Mouse (Mus musculus) layer of hippocampus, adult 2 months (tissue): Measurements from ENCODE around the gene Tyk2. TPM values are rescaled to one million over a fixed set of nuclear protein-coding genes. Genes with fewer than 3 reads are reported as not detected.

Experiments
- DNase-seq, 2 experiments: peaks; one replicate each; pipeline ENCODE4 v3.0.0; 2022; ENCODE audit warnings: low spot score in 2 of 2
- H3K27ac ChIP-seq: fragments of 200-600 bp; 2 replicates; pipeline ENCODE4 v1.8.1; 2022
- H3K4me3 ChIP-seq: fragments of 200-600 bp; 2 replicates; pipeline ENCODE4 v1.8.1; 2022; ENCODE audit warnings: mild to moderate bottlenecking
- CTCF ChIP-seq: fragments of 200-600 bp; conservative IDR thresholded peaks from 2 replicates; pipeline ENCODE4 v1.8.1; 2022; ENCODE audit warnings: antibody characterized with exemption, mild to moderate bottlenecking, moderate library complexity
- long read RNA-seq, 2 experiments: library from polyadenylated mRNA; stranded (forward); transcript quantifications; one replicate each; pipeline ENCODE4 v2.0.0; 2021; ENCODE audit warnings: borderline mapping rate in 2 of 2
- total RNA-seq, 2 experiments: library from RNA; stranded (reverse); gene quantifications; 2 replicates each; pipeline ENCODE4 v1.2.3; 2021

The Tyk2 gene
- total RNA-seq = 10 to 100 TPM; 16.8 to 21.5 TPM
- long read RNA-seq, experiment 1, full-length matches to known transcripts = 2 of 6 reads
- long read RNA-seq, experiment 1, partial matches to known transcripts = 0 of 6 reads
- long read RNA-seq, experiment 1, other reads (novel, unspliced or antisense) = 4 of 6 reads
- long read RNA-seq, experiment 2, full-length matches to known transcripts = 5 of 26 reads
- long read RNA-seq, experiment 2, partial matches to known transcripts = 6 of 26 reads
- long read RNA-seq, experiment 2, other reads (novel, unspliced or antisense) = 15 of 26 reads

GRCm38 (mm10) chr9:21131059-21131956, at the start of gene Tyk2:
Tyk2 (minus strand) TSS chr9:21131243.
- Histone ChIP-seq H3K4me3 (peak within 1 kb of the TSS; percentile 76), H3K27ac (peak within 1 kb of the TSS; percentile 82)
- peak; percentile 87 to 97 for DNase-seq
- no peak for TF ChIP-seq CTCF

- Histone ChIP-seq H3K4me3 (no peak overlapping the region), H3K27ac (no peak overlapping the region)
- DNase-seq = no peak
- no peak for TF ChIP-seq CTCF
Observed at GRCm38 (mm10) chr9:21180841-21181240, 49.8 kb upstream of the Tyk2 start.

DNA sequence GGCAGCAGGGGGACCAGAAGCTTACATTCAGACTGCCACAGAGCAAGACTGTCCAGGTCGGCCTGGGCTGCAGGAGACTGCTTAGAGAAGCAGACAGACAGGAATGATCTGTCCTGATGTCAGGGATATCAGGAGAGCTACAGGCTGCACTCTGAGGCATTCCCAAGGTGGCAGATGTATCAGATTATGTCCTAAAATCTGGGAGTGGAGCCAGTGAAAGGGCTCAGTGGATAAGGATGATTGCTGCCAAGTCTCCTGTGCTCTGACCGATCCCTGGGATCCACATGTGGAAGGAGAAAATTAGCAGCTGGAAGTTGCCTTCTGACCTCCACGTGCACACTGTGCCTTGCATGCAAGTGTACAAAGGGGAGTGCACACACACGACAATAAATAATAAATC, 49.4 kb upstream of the Tyk2 start:
- H3K27ac ChIP-seq = no peak overlapping the region
- DNase-seq = no peak
- no peak overlapping the region for H3K4me3 ChIP-seq
- TF ChIP-seq CTCF = no peak

DNA sequence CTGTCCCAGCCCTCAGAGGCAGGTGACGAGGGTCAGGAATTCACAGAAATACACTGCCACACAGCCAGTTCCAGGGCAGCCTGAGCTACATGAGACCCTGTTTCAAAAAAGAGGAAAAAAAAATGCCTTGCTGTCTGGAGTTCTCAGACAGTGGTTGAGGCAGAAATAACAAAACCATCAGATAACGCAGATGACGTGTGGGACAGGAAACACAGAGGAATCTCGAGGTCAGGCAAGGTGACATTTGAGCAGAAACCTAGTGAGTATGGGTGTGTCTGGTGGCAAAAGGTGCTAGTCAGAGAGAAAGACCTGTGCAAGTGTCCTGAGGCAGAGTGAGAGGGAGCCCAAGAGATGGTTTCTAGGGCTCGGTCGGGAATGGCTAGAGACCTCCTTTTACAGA, 41.3 kb upstream of the Tyk2 start:
- no peak for TF ChIP-seq CTCF
- DNase-seq = no peak
- Histone ChIP-seq H3K27ac (no peak overlapping the region), H3K4me3 (no peak overlapping the region)

DNA sequence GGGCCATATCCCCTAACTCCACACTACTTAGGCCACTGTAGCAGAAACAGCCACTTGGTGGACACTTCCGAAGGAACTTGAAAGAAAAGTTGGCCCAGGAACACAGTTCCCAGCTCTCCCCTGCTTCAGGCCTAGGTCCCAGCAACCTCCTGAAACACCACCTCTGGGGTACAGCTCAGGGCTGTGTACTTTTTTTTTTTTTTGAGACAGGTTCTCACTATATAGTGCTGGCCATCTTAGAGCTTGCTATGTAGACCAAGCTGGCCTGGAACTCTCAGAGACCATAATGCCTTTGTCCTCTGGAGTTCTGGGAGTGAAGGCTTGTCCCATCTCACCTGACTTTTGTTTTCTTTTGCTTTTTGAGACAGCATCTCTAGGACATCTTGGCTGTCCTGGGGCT, 38.1 kb upstream of the Tyk2 start:
- peak; percentile 1; the same call in 1 of the 2 replicates for TF ChIP-seq CTCF
- Histone ChIP-seq H3K4me3 (no peak overlapping the region), H3K27ac (peak overlapping the region; percentile 81; the same call in 1 of the 2 replicates)
- DNase-seq = no peak

GRCm38 (mm10) chr9:21168161-21169123, 37.4 kb upstream of the Tyk2 start:
- Histone ChIP-seq H3K4me3 (peak overlapping the region; percentile 46), H3K27ac (peak overlapping the region; percentile 81)
- peak in 1 of 2 experiments; percentile 76 for DNase-seq
- TF ChIP-seq CTCF = peak; percentile 89

DNA sequence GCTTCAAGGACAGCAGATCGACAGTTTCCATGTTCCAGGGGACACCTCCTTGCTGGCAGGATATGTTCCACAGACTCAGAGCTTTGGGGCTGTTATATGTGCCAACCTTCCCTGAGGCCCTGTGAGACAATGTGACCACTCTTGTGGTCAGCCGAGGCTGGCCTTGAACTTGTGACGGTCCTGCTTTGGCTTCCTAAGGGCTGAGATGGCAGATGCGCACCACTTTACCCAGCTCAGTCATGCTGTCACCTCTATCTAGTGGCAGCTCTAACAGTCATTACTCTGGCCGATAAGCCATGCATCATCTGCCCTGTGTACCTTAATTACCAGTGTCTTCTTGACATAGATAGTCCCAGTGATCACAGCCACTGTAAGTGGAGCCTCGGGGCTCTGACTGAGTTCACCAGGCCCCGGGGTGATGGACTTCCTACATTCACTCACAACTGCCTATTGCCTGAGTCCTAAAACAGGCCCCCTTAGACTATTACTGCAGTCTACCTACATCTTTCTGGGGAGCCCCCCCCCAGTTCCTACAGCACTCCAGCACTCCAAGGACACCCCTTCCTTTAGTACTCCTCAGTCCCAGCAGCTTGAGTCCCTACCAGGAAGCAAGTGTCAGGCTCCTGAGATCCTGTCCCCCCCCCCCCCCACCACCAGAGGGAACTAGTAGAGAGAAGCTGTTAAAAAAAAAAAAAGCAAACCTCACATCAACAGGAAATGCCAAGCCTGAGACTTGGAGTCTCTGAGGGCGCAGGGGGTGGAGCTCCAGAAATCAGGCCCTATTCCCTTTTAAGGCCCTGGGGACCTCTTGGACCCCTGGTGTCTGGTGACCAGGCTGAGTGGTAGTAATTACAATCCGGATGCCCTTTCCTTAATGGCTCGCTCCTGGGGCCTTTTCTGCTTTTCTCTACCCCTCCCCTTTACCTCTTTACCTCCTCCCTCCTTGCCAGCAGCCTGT, 36.4 kb upstream of the Tyk2 start:
- TF ChIP-seq CTCF = no peak
- DNase-seq = no peak
- H3K27ac ChIP-seq = peak overlapping the region; percentile 96
- H3K4me3 ChIP-seq = peak overlapping the region; percentile 80

- no peak for DNase-seq
- peak overlapping the region; percentile 96 for H3K27ac ChIP-seq
- H3K4me3 ChIP-seq = peak overlapping the region; percentile 80
- TF ChIP-seq CTCF = no peak
Observed at GRCm38 (mm10) chr9:21166516-21166915, 35.5 kb upstream of the Tyk2 start.

DNA sequence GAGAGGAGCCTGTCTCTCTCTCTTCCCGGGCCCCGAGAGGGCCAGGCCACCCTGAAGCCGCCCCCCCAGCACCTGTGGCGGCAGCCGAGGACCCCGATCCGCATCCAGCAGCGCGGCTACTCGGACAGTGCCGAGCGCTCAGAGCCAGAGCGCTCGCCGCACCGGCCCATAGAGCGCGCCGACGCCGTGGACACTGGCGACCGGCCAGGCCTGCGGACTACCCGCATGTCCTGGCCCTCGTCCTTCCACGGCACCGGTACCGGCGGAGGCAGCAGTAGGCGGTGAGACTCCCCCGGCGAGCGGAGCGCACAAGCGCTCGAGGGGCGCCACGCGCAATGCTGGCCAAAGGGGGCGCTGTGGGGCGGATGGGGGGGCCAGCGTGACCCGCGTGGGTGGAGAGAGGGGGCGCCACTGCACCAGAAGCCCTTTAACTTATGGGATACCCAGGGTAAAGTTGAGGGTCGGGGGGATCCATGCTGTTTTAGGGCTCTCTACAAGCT, 35.0 kb upstream of the Tyk2 start:
- TF ChIP-seq CTCF = peak; percentile 82
- peak in 1 of 2 experiments; percentile 68 for DNase-seq
- H3K4me3 ChIP-seq = peak overlapping the region; percentile 80
- peak overlapping the region; percentile 96 for H3K27ac ChIP-seq

DNA sequence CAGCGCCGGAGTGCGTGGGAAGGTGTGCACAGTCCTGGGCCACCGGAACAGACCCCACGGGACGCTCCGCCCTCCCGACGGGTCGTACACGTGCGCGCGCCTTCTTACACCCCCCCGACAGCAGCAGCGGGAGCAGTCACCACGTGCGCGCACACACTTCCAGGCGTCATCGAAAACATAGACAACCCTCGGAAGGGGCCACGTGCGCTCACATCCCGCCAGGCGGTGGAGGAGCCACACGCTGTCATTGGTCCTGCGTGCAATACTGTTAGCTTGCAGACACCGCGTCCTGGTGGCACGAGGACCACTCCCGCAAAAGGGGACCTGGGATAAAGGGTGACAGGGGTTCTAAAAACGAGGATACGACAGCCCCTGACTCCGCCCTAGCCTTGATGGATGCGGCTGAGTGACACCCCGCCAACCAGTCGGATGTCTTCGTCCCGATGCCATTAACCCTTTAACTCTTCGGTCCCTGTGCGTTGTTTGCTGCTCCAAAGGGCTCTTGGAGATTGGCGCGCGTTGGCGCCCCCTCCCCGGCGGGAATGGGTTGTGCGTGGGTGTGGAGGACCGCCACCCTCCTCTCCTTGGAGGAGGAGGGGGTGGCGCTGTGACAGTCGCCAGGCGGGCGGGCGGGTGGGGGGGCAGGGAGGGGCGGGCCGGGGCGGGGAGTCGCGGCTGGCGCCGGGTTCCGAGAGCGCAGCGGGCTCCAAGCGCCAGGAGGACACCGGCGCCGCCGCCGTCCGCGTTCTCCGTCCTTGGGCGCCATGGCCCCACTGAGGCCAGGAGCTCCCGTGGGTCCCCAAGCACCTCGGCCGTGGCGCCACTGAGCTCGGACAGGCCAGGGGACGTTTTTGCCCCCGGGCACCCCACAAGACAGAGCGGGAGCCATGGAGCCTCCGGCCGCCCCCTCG, 34.3 kb upstream of the Tyk2 start, which contains the start of gene Pde4a:
Gene Pde4a (plus strand): TSS at position 674 of the 911 bp plus-strand sequence.
- peak within 1 kb of the TSS; percentile 80 for H3K4me3 ChIP-seq
- DNase-seq = peak; percentile 69 to 78
- peak within 1 kb of the TSS; percentile 96 for H3K27ac ChIP-seq
- TF ChIP-seq CTCF = no peak

DNA sequence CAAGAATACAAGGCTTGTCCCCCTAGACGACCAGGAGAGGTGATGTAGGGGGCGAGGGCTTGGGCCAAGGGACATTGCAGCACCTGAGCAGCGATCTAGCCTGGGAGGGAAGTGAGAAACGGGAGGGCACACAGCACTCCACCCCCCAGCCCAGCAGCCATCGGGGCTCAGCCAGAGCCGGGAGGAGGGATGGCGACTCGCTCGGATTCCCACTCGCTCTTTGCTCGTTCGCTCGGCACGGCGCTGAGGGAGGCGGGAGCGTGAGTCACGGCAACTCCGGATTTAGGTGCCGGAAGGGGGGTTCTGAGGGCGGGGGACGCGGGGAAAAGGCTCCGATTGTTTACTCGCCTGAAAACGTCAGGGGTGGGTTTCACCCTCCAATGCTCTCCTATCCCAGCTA, 33.0 kb upstream of the Tyk2 start:
- H3K4me3 ChIP-seq = peak overlapping the region; percentile 35
- peak overlapping the region; percentile 96 for H3K27ac ChIP-seq
- DNase-seq = peak in 1 of 2 experiments; percentile 60
- no peak for TF ChIP-seq CTCF
